Mouse (Mus musculus) layer of hippocampus, adult 2 months (tissue): Measurements from ENCODE around the gene Eif2ak1. TPM values are rescaled to one million over a fixed set of nuclear protein-coding genes. Genes with fewer than 3 reads are reported as not detected.

ENCODE experiments used
- DNase-seq, 2 experiments: peaks; one replicate each; pipeline ENCODE4 v3.0.0; 2022; ENCODE audit warnings: low spot score in 2 of 2
- H3K27ac ChIP-seq: fragments of 200-600 bp; 2 replicates; pipeline ENCODE4 v1.8.1; 2022
- H3K4me3 ChIP-seq: fragments of 200-600 bp; 2 replicates; pipeline ENCODE4 v1.8.1; 2022; ENCODE audit warnings: mild to moderate bottlenecking
- CTCF ChIP-seq: fragments of 200-600 bp; conservative IDR thresholded peaks from 2 replicates; pipeline ENCODE4 v1.8.1; 2022; ENCODE audit warnings: antibody characterized with exemption, mild to moderate bottlenecking, moderate library complexity
- total RNA-seq, 2 experiments: library from RNA; stranded (reverse); gene quantifications; 2 replicates each; pipeline ENCODE4 v1.2.3; 2021

The Eif2ak1 gene
- total RNA-seq, 2 experiments from 2014 or later, result 41.6 to 42.2 TPM

DNA sequence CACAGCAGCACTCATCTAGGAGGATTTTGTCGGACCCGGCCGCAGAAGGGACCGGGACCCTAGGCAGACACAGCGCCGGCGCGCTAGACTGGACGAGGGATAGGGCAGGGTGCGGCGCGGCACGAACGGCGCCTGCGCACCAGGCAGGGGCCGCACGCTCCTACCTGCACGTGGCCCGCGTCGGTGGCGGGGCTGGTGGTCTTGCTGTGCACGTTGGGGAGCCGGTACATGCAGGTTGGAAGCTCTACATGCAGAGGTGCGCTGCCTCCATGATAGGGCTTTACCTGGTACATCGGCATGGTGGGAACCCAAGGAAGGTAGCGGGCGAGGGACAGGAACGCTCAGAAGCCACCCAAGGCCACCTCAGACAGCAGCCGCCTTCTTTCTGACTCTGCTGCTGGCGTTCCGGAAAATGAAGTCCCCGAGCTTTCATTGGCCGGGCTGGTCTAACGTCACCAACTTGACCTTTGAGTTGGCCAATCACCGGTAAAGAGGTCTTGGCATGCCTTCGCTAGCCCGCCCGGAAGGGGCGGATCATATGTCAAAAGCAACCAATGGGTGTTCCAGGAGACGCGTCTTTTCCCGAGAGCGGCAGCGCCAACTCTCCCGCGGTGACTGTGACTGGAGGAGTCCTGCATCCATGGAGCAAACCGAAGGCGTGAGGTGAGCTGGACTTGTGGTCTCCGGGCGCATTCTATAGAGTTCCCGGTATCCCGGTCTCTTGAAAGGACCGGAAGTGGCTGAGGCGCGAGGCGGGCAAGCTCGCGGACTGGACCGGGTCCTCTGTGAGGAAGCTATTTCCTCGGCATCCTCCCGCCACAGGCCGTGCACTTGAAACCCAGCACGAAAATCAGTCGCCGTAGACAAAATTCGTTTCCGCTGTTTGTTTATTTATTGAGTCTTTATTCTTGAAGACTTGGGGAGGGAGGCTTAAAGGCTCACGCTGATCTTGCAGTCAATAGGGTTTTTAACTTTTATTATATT, 92.1 kb downstream of the Eif2ak1 start, which contains the start of the genes Aimp2 and Pms2:
Aimp2 (minus strand) TSS at position 431 of the 984 bp plus-strand sequence.
Pms2 (plus strand) TSS at position 548 of the 984 bp plus-strand sequence.
- Histone ChIP-seq H3K27ac (peak within 1 kb of the TSS; percentile 85), H3K4me3 (peak within 1 kb of the TSS; percentile 84)
- TF ChIP-seq CTCF, result 0 out of 2 replicates have a peak, but pooled peaks have one; percentile 2
- DNase-seq, result peak; percentile 94 to 99

DNA sequence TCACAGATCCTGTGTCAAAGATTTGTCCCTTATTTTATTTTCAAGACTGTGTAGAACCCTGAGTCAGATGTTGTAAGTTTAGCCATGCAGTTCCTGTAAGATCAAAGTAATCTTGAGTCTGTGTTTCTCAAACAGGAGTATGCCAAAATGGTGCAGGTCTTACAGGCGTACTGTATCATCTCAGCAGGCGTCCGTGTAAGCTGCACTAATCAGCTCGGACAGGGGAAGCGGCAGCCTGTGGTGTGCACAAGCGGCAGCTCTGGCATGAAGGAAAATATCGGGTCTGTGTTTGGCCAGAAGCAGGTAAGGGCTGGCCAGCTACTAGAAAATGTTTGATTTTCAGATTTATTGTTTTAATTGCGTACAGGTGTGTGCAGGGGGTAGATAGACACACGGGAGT, 98.6 kb downstream of the Eif2ak1 start:
- DNase-seq, result no peak
- TF ChIP-seq CTCF, result no peak
- Histone ChIP-seq H3K4me3 (no peak overlapping the region), H3K27ac (no peak overlapping the region)

DNA sequence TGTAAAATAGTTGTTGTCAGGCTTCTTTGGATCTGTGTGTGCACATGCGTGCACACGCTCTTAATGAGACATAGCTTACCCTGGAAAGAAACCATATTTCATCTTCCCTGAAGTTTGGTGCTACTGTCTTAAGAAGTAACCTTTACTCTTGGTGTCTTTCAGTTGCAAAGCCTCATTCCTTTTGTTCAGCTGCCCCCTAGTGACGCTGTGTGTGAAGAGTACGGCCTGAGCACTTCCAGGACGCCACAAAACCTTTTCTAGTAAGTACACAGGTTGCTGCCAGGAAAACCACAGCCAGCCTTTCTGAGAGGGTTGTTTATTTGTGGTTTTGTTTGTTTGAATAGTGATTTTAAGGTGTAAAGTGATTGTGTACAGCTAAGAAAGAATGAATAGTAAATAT, 99.8 kb downstream of the Eif2ak1 start:
- H3K27ac ChIP-seq, result no peak overlapping the region
- no peak overlapping the region for H3K4me3 ChIP-seq
- peak; percentile 14 to 32 for DNase-seq
- peak; percentile 74 for TF ChIP-seq CTCF

DNA sequence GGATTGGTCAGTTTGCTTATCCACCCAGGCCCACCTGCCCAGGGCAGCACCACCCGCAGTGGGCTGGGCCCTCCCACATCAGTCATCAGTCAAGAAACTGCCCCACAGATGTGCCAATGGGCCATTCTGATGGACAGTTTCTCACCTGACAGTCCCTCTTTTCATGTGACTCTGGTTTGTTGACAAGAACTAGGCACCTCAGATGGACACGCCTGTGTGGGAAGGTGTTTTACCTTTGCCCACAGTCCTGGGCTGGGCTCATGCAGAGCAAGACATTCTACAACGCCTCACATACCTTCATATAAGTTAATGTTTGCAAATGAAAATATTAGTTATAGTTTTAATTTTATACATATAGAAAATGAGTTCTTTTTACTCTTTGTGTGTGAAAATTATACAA, 100.5 kb downstream of the Eif2ak1 start:
- Histone ChIP-seq H3K27ac (no peak overlapping the region), H3K4me3 (no peak overlapping the region)
- no peak for DNase-seq
- TF ChIP-seq CTCF, result no peak

DNA sequence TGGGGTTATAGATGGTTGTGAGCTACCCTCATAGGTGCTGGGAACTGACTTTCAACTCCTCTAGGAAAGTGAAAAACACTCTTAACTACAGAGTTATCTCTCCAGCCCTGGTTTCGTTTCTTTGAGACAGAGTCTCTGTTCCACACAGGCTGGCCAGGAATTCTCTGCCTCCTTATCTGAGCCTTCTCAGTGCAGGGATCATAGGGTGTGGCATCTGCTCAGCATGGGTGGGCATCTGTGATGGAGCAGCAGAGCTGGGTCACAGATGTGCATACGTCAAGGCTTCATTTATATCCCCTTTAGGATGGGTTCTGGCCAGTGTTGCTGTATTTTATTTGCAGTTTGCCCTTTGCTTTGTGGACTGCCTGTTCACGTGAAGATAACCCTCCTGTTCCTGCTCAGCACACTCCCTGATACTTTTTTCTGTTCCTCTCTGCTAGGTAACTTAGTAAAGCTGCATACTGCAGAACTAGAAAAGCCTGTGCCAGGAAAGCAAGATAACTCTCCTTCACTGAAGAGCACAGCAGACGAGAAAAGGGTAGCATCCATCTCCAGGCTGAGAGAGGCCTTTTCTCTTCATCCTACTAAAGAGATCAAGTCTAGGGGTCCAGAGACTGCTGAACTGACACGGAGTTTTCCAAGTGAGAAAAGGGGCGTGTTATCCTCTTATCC, 107.3 kb downstream of the Eif2ak1 start:
- no peak overlapping the region for H3K4me3 ChIP-seq
- TF ChIP-seq CTCF, result no peak

DNA sequence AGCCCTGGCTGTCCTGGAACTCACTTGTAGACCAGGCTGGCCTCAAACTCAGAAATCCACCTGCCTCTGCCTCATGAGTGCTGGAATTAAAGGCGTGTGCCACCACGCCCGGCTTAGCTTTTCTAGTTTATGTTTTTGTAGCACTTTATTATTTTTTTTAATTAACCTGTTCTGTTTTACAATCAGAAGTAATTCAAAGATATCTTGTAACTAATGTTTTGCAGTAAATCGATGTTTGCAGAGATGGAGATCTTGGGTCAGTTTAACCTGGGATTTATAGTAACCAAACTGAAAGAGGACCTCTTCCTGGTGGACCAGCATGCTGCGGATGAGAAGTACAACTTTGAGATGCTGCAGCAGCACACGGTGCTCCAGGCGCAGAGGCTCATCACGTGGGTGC, 110.3 kb downstream of the Eif2ak1 start, which contains the start of gene Gm42421:
Gm42421 (plus strand) TSS at position 301 of the 400 bp plus-strand sequence.
- Histone ChIP-seq H3K4me3 (no peak within 1 kb of the TSS), H3K27ac (no peak within 1 kb of the TSS)
- no peak for DNase-seq
- no peak for TF ChIP-seq CTCF

More for the DNA sequence above, 107.3 kb downstream of the Eif2ak1 start:
- no peak for DNase-seq
- H3K27ac ChIP-seq, result no peak overlapping the region

DNA sequence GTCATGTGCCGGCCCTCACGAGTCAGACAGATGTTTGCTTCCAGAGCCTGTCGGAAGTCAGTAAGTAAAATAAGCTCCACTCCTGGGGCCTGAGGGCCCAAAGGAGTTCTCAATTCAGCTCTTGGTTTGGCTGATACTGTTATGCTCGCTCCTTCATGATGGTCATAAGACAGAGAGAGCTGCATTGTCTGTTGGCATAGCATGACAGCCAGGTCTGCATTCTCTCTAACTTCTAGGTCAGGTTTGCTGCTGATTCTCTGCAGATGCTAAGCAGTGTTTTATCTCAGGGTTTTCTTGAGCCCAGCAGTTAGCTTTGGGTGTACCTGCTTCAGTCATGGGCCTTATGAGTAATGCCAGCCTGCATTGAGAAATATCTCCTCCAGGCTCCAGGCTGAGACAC, 111.7 kb downstream of the Eif2ak1 start:
- Histone ChIP-seq H3K27ac (no peak overlapping the region), H3K4me3 (no peak overlapping the region)
- no peak for TF ChIP-seq CTCF
- no peak for DNase-seq

DNA sequence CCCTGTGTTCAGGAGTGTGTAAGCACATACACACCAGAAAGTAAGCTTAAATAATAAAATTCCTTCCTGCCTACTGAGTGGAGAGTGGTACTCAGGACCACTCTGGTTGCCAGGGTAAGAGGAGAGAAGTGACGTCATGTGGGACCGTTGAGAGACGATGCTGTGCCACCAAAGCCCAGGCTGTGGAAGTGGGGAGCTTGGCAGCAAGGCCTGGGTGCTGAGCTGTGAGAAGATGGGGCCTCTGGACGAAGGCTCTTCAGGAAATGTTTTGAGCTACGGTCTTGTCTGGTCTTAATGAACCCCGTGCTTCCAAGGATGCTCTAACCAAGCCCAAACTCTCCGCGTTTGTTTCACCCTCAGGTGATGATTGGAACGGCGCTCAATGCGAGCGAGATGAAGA, 113.1 kb downstream of the Eif2ak1 start:
- no peak for DNase-seq
- no peak for TF ChIP-seq CTCF
- H3K27ac ChIP-seq, result no peak overlapping the region
- no peak overlapping the region for H3K4me3 ChIP-seq

DNA sequence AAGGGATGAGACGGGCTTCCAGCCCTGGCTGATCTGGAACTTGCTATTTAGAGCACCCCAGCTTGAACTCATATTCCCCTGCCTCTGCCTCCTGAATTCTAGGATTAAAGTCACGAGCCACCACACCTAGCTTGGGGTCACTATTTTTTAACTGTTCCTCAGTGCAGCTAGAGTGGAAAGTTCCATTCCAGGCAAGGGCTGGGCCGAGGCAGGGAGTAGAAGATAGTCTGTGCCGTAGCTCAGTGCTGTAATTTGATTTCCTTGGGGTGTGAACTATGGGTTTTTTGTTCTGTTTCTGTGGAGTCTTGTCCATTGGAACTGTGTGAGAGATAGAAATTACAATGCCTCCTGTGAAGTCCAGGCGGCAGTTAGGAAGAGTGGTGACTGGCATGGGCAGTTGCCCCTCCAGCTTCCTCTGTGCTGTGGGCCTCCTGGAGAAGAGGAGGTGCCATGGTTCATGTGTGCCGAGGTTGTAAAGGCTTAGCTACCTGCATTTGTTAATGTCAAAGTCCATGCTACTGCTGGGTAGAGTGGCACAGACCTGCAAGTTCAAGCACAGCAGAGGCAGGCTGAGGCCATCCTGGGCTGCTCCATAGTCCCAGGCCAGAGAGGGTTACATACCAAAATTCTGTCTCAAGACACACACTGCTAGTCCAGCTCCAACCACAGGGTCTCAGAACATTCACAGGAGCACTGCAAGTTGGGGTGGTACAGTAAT, 114.4 kb downstream of the Eif2ak1 start:
- no peak for TF ChIP-seq CTCF
- DNase-seq, result no peak
- H3K4me3 ChIP-seq, result no peak overlapping the region

DNA sequence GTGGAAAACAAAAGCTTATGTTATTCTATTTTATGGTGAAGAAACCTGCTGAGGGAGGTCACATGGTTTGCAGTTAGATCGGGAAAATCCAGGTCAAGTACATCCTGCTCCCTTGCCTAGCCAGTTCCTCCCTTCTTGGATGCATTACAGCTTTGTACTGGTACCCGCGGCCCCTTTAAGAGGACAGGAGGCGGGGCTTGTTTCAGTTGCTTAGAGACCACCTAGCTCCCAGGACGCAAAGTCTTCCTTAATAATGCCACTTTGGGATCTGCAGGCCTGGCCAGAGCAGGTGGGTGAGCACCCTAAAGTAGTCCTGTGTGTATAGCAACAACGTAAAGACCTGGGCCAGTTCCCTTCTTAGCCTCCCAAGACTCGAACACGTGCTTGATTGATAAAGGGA, 115.2 kb downstream of the Eif2ak1 start, which contains the start of gene Rsph10b:
Rsph10b (plus strand) TSS at position 205 of the 400 bp plus-strand sequence.
- H3K27ac ChIP-seq, result peak within 1 kb of the TSS; percentile 6; the same call in 1 of the 2 replicates
- no peak for TF ChIP-seq CTCF
- peak within 1 kb of the TSS; percentile 47 for H3K4me3 ChIP-seq
- DNase-seq, result no peak

More for the DNA sequence above, 114.4 kb downstream of the Eif2ak1 start:
- 0 out of 2 replicates have a peak overlapping the region, but pooled peaks have one; percentile 6 for H3K27ac ChIP-seq

DNA sequence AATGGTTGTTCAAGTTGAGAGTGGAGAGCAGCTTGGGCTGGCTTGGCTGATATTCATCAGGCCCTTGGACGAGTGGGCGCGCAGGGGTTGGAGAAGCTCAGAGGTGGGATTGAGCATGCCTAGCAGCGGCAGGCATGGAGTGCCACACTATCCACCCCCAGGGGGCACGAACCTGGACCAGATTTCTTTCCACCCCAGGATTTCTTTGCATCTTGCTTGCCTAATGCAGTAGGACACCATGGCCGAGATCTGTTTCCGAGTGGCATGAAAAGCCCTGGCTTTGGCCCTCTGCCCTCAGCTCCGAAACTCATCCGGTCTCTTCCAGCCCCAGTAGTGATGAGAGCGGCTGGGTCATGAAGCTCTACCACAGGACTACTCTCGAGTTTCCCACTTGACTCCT, 115.8 kb downstream of the Eif2ak1 start:
- no peak for TF ChIP-seq CTCF
- Histone ChIP-seq H3K27ac (peak overlapping the region; percentile 6; the same call in 1 of the 2 replicates), H3K4me3 (peak overlapping the region; percentile 47)
- no peak for DNase-seq

DNA sequence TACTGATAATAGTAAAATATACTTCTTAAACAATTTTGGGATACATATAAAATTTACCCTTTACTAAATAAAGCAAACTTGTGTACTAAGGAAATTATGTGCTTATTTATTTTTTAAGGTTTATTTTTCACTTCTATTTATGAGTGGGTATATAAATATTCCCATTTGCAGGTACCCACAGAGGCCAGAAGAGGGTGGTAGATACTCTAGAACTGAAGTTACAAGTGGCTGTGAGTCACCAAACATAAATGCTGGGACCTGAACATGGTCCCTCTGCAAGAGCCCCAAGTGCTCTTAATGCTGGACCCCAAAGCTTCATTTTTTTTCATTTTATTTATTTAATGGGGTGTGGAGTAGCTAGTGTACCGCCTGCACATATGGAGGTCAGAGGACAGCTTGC, 116.3 kb downstream of the Eif2ak1 start:
- H3K4me3 ChIP-seq, result no peak overlapping the region
- no peak overlapping the region for H3K27ac ChIP-seq
- DNase-seq, result no peak
- peak; percentile 62 for TF ChIP-seq CTCF
